Mouse (Mus musculus): ENCODE measurements around the gene Slc16a12.

DNA sequence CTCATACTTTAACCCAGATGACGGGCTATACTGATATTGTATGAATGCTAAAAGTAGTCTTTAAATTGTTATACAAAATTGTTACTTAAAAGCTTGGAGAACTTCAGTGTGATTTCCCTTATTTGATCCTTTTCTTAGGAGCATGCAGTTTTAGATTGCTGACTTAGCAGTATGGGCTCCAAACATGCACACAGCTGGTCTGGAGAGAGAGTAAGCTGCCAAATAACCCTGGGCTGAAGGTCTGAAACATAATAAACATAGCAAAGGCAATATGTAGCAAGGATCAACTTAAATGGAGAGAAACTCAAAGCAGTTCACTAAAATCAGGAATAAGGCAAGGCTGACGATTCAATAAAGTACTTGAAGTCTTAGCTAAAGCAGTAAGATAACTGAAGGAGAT, 35.4 kb upstream of the Slc16a12 start:
- TF ChIP-seq POLR2A (IDR thresholded peaks at IDR 0.05; ENCODE audit: insufficient read depth, low read length), result no peak
- no peak for TF ChIP-seq EP300 (IDR thresholded peaks at IDR 0.05; ENCODE audit: insufficient read depth, low read depth, low read length)
- no peak for TF ChIP-seq CTCF (IDR thresholded peaks at IDR 0.05; ENCODE audit: low read depth, low read length)

All from ES-Bruce4 (cell line).